ENCODE assay signal across 32 mouse cellular contexts in the genomic region with DNA sequence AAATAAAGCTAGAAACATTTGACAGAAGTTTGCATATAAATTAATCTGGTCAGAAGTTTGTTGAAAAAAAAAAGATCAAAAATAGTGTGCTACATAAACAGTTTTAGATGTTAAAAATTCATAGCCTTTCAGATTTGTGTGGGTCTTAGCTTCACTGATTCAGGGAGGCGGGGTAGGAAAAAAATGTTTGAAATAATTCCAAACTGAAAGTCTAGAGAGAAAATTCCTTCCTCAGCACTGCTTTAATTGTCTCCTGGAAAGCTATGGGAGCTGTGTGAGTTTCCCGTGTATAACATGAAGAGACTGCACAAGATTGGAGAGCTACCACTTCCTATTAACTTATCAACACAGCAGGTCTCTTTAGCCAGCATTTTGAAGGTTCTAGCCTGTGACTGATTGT. TPM values are rescaled to one million over a fixed set of nuclear protein-coding genes. Genes with fewer than 3 reads are reported as not detected.
"Had no signal": no experiment of that assay in that cellular context is flagged by ENCODE, and none has a peak within 500 bp of the region (broad histone marks: within the 10 kb centered on the region; RNA-seq: fewer than 3 reads in every experiment).

No protein-coding gene starts in this region.

- H3K4me1 ChIP-seq: limb, embryonic 10.5 days; limb, embryonic 12.5 days; limb, embryonic 13.5 days; limb, embryonic 15.5 days; liver, embryonic 12.5 days; liver, embryonic 13.5 days; liver, embryonic 15.5 days; lung, embryonic 15.5 days; megakaryocyte, embryonic 14.5 days; midbrain, embryonic 10.5 days; midbrain, embryonic 12.5 days; midbrain, embryonic 13.5 days; midbrain, embryonic 15.5 days had no signal

- H3K36me3 ChIP-seq: limb, embryonic 10.5 days; limb, embryonic 12.5 days; limb, embryonic 13.5 days; limb, embryonic 15.5 days; liver, embryonic 12.5 days; liver, embryonic 13.5 days; liver, embryonic 15.5 days; lung, embryonic 15.5 days; midbrain, embryonic 10.5 days; midbrain, embryonic 12.5 days; midbrain, embryonic 13.5 days; midbrain, embryonic 15.5 days had no signal

- H3K9ac ChIP-seq: limb, embryonic 12.5 days; limb, embryonic 13.5 days; limb, embryonic 15.5 days; liver, embryonic 12.5 days; liver, embryonic 13.5 days; liver, embryonic 14.5 days; liver, embryonic 15.5 days; liver, postnatal 0 days; lung, embryonic 14.5 days; lung, embryonic 15.5 days; midbrain, embryonic 12.5 days; midbrain, embryonic 13.5 days; midbrain, embryonic 15.5 days had no signal

- H3K27ac ChIP-seq: left cerebral cortex, adult 2 months; limb, embryonic 10.5 days; limb, embryonic 12.5 days; limb, embryonic 13.5 days; limb, embryonic 15.5 days; liver, embryonic 12.5 days; liver, embryonic 13.5 days; liver, embryonic 14.5 days; liver, embryonic 15.5 days; lung, embryonic 15.5 days; macrophage; midbrain, embryonic 10.5 days; midbrain, embryonic 12.5 days; midbrain, embryonic 13.5 days; midbrain, embryonic 15.5 days had no signal

- DNase-seq: left cerebral cortex, postnatal 4 days; liver; liver, embryonic 13.5 days; liver, postnatal 0 days; lung, adult 18-20 months; lung, adult 2 months; lung, embryonic 14.5 days; lung, postnatal 10 days; lung, postnatal 14 days; lung, postnatal 36 days; lung, postnatal 4 days; midbrain, embryonic 14.5 days had no signal

- H3K9me3 ChIP-seq: limb, embryonic 10.5 days; limb, embryonic 12.5 days; limb, embryonic 13.5 days; limb, embryonic 15.5 days; liver, embryonic 12.5 days; liver, embryonic 13.5 days; liver, embryonic 15.5 days; lung, embryonic 15.5 days; megakaryocyte, embryonic 14.5 days; midbrain, embryonic 10.5 days; midbrain, embryonic 12.5 days; midbrain, embryonic 13.5 days; midbrain, embryonic 15.5 days had no signal

- H3K4me3 ChIP-seq: left cerebral cortex, adult 2 months; limb, embryonic 10.5 days; limb, embryonic 12.5 days; limb, embryonic 13.5 days; limb, embryonic 15.5 days; liver, embryonic 12.5 days; liver, embryonic 13.5 days; liver, embryonic 15.5 days; lung, embryonic 15.5 days; megakaryocyte, embryonic 14.5 days; midbrain, embryonic 10.5 days; midbrain, embryonic 12.5 days; midbrain, embryonic 13.5 days; midbrain, embryonic 15.5 days; myocyte had no signal

- H3K27me3 ChIP-seq: limb, embryonic 12.5 days; limb, embryonic 13.5 days; limb, embryonic 15.5 days; liver, embryonic 12.5 days; liver, embryonic 13.5 days; liver, embryonic 15.5 days; lung, embryonic 15.5 days; megakaryocyte, embryonic 14.5 days; midbrain, embryonic 12.5 days; midbrain, embryonic 13.5 days; midbrain, embryonic 15.5 days had no signal

- H3K4me2 ChIP-seq: limb, embryonic 12.5 days; limb, embryonic 13.5 days; limb, embryonic 15.5 days; liver, embryonic 11.5 days; liver, embryonic 12.5 days; liver, embryonic 13.5 days; liver, embryonic 15.5 days; lung, embryonic 14.5 days; lung, embryonic 15.5 days; midbrain, embryonic 11.5 days; midbrain, embryonic 12.5 days; midbrain, embryonic 13.5 days; midbrain, embryonic 15.5 days had no signal

- ATAC-seq: liver, embryonic 12.5 days; liver, postnatal 0 days; midbrain, embryonic 13.5 days; midbrain, embryonic 15.5 days; midbrain, embryonic 16.5 days had no signal

RNA-seq across cellular contexts. Expression of gene Aplnr, which starts 11.5 kb away (rescaled TPM):
- polyA plus RNA-seq: macrophage had no signal

RNA-seq across cellular contexts. Expression of gene Lrrc55, which starts 49.5 kb away (rescaled TPM):
- polyA plus RNA-seq: liver, adult 2 months; macrophage had no signal
